Mouse (Mus musculus): ENCODE measurements around the gene Smim23. TPM values are rescaled to one million over a fixed set of nuclear protein-coding genes. Genes with fewer than 3 reads are reported as not detected.

The Smim23 gene
- not detected in 2 replicates for total RNA-seq (2017)

- no peak for ATAC-seq (ENCODE audit: extremely low read depth, insufficient number of reproducible peaks, low FRiP score, poor library complexity, severe bottlenecking)
Observed at GRCm38 (mm10) chr11:32824505-32824904, at the start of gene Smim23. Gene Smim23 (minus strand): TSS chr11:32824605.

- no peak for ATAC-seq (ENCODE audit: extremely low read depth, insufficient number of reproducible peaks, low FRiP score, poor library complexity, severe bottlenecking)
Observed at GRCm38 (mm10) chr11:32868619-32869383, 44.4 kb upstream of the Smim23 start.

- no peak for ATAC-seq (ENCODE audit: extremely low read depth, insufficient number of reproducible peaks, low FRiP score, poor library complexity, severe bottlenecking)
Observed at GRCm38 (mm10) chr11:32864615-32865014, 40.2 kb upstream of the Smim23 start.

- ATAC-seq (ENCODE audit: extremely low read depth, insufficient number of reproducible peaks, low FRiP score, poor library complexity, severe bottlenecking) = no peak
Observed at GRCm38 (mm10) chr11:32857418-32857879, 33.0 kb upstream of the Smim23 start.

- ATAC-seq (ENCODE audit: extremely low read depth, insufficient number of reproducible peaks, low FRiP score, poor library complexity, severe bottlenecking) = no peak
Observed at GRCm38 (mm10) chr11:32846682-32847222, 22.3 kb upstream of the Smim23 start.

GRCm38 (mm10) chr11:32841169-32841568 lies 16.8 kb upstream of the Smim23 start:
- ATAC-seq (ENCODE audit: extremely low read depth, insufficient number of reproducible peaks, low FRiP score, poor library complexity, severe bottlenecking) = no peak

GRCm38 (mm10) chr11:32840256-32840655 lies 15.9 kb upstream of the Smim23 start:
- no peak for ATAC-seq (ENCODE audit: extremely low read depth, insufficient number of reproducible peaks, low FRiP score, poor library complexity, severe bottlenecking)

GRCm38 (mm10) chr11:32835022-32835421 lies 10.6 kb upstream of the Smim23 start:
- no peak for ATAC-seq (ENCODE audit: extremely low read depth, insufficient number of reproducible peaks, low FRiP score, poor library complexity, severe bottlenecking)

- no peak for ATAC-seq (ENCODE audit: extremely low read depth, insufficient number of reproducible peaks, low FRiP score, poor library complexity, severe bottlenecking)
Observed at GRCm38 (mm10) chr11:32834367-32834918, 10.0 kb upstream of the Smim23 start.

- ATAC-seq (ENCODE audit: extremely low read depth, insufficient number of reproducible peaks, low FRiP score, poor library complexity, severe bottlenecking) = no peak
Observed at GRCm38 (mm10) chr11:32817566-32817965, 6.8 kb downstream of the Smim23 start.

- ATAC-seq (ENCODE audit: extremely low read depth, insufficient number of reproducible peaks, low FRiP score, poor library complexity, severe bottlenecking) = no peak
Observed at GRCm38 (mm10) chr11:32814286-32814685, 10.1 kb downstream of the Smim23 start.

- no peak for ATAC-seq (ENCODE audit: extremely low read depth, insufficient number of reproducible peaks, low FRiP score, poor library complexity, severe bottlenecking)
Observed at GRCm38 (mm10) chr11:32809091-32809490, 15.3 kb downstream of the Smim23 start.

- no peak for ATAC-seq (ENCODE audit: extremely low read depth, insufficient number of reproducible peaks, low FRiP score, poor library complexity, severe bottlenecking)
Observed at GRCm38 (mm10) chr11:32805958-32806357, 18.4 kb downstream of the Smim23 start.

- no peak for ATAC-seq (ENCODE audit: extremely low read depth, insufficient number of reproducible peaks, low FRiP score, poor library complexity, severe bottlenecking)
Observed at GRCm38 (mm10) chr11:32803658-32804057, 20.7 kb downstream of the Smim23 start.

- ATAC-seq (ENCODE audit: extremely low read depth, insufficient number of reproducible peaks, low FRiP score, poor library complexity, severe bottlenecking) = no peak
Observed at GRCm38 (mm10) chr11:32801715-32802114, 22.7 kb downstream of the Smim23 start.

- ATAC-seq (ENCODE audit: extremely low read depth, insufficient number of reproducible peaks, low FRiP score, poor library complexity, severe bottlenecking) = no peak
Observed at GRCm38 (mm10) chr11:32800929-32801375, 23.5 kb downstream of the Smim23 start.

GRCm38 (mm10) chr11:32798445-32798844 lies 26.0 kb downstream of the Smim23 start:
- no peak for ATAC-seq (ENCODE audit: extremely low read depth, insufficient number of reproducible peaks, low FRiP score, poor library complexity, severe bottlenecking)

- ATAC-seq (ENCODE audit: extremely low read depth, insufficient number of reproducible peaks, low FRiP score, poor library complexity, severe bottlenecking) = no peak
Observed at GRCm38 (mm10) chr11:32794759-32795445, 29.5 kb downstream of the Smim23 start.

GRCm38 (mm10) chr11:32786201-32786600 lies 38.2 kb downstream of the Smim23 start:
- ATAC-seq (ENCODE audit: extremely low read depth, insufficient number of reproducible peaks, low FRiP score, poor library complexity, severe bottlenecking) = no peak

Measured in neutrophil, adult 5-6 weeks (primary cell).